Comparison of ENCODE assay signal across 9 mouse cellular contexts in the genomic region with DNA sequence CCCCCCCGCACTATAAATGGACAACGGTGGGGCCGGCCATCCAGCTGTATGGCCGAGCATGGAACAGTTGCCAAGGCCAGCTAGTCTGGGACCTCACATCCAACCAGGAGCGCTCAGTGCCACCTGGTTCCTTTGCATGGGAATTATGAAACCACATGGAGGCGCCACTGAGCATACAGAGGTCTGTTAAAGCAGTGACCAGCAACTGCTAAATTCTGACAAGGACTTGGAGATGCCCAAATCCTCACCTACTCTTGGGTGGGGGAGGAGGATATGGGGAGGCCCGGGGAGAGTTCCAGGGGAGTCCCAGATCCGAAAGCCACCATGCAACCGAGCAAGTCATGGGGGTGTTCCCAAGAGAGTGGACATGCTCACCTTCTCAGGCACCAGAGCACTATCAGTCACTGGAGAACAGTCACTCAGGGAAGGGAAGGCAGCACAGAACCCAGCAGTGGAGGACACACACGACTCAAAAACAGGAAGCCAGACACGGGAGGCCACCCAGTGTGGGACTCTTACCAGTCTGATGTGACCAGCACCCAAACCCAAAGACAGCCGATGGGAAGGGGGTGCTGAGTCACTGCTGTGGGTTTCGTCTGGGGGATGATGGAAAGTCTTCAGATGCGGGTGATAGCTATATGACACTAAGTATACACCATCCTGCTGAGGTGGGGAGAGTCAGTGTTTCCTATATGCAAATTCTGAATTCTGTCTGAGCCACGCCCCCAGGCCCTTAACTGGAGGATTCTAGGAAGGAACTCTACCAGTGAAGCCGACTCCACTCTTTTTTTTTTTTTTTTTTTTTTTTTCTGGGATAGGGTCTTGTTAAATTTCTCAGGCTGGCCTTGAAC.
A peak's percentile ranks its signal among the peaks of the same experiment; 100 is the strongest.
DNase-seq lines count a peak whose midpoint lies in the region; ATAC-seq and TF ChIP-seq lines count a peak whose summit lies in the region.
"Had no signal": no experiment of that assay in that cellular context is flagged by ENCODE, and none has a peak within 500 bp of the region (broad histone marks: within the 10 kb centered on the region; RNA-seq: fewer than 3 reads in every experiment).

No protein-coding gene starts in this region.

- TF ChIP-seq POLR2A in CH12.LX (IDR thresholded peaks at IDR 0.05; ENCODE audit: low read depth, low read length) = no peak

- no peak overlapping the region for H3K4me3 ChIP-seq in hindbrain, embryonic 11.5 days (ENCODE audit: low read depth, low read length)
- no peak overlapping the region for H3K4me3 ChIP-seq in hindbrain, embryonic 14.5 days (replicated peaks; ENCODE audit: low read length)
- H3K4me3 ChIP-seq in CH12.LX (replicated peaks in 1 of 3; ENCODE audit: low read depth in 2 of 3, low read length in 2 of 3, poor library complexity in 1 of 3) = peak overlapping the region in 2 of 3 experiments; percentile 12 to 36
- H3K4me3 ChIP-seq: limb, embryonic 13.5 days had no signal

- H3K36me3 ChIP-seq in hindbrain, embryonic 11.5 days (ENCODE audit: control insufficient read depth, insufficient read depth, low read length) = no peaks in the 10 kb centered on the region
- no peaks in the 10 kb centered on the region for H3K36me3 ChIP-seq in hindbrain, embryonic 14.5 days (replicated peaks; ENCODE audit: control insufficient read depth, insufficient read depth)
- H3K36me3 ChIP-seq in CH12.LX (replicated peaks in 1 of 2; ENCODE audit: control insufficient read depth in 1 of 2, insufficient read depth in 1 of 2, low read length in 1 of 2) = no peaks in the 10 kb centered on the region
- H3K36me3 ChIP-seq: limb, embryonic 13.5 days had no signal

- H3K4me1 ChIP-seq in hindbrain, embryonic 11.5 days (replicated peaks; ENCODE audit: control insufficient read depth, insufficient read depth, low read length) = peaks cover 22% of the 10 kb centered on the region
- H3K4me1 ChIP-seq in hindbrain, embryonic 14.5 days (replicated peaks; ENCODE audit: control insufficient read depth, insufficient read depth, low read length) = peaks cover 31% of the 10 kb centered on the region
- peaks cover 36 to 79% of the 10 kb centered on the region in 2 experiments for H3K4me1 ChIP-seq in CH12.LX (ENCODE audit: control insufficient read depth in 1 of 2, insufficient read depth in 2 of 2)

- no peak for TF ChIP-seq RAD21 in CH12.LX (IDR thresholded peaks at IDR 0.05; ENCODE audit: low read depth, low read length)

- in situ Hi-C loops in CH12.LX (cut with MboI; ENCODE audit: low pct_ligation_motif_present, low pct_unique_long_range_greater_than_20kb, low sequenced_read_pairs) = loop anchor here (5.0 to 10.0 kb wide), 2 partner anchors 182 to 280 kb away; no protein-coding TSS in a partner anchor

- H3K9me3 ChIP-seq in hindbrain, embryonic 11.5 days (ENCODE audit: control insufficient read depth, low read length) = no peaks in the 10 kb centered on the region
- no peaks in the 10 kb centered on the region for H3K9me3 ChIP-seq in hindbrain, embryonic 14.5 days (ENCODE audit: control insufficient read depth, low read length)
- peaks cover 7% of the 10 kb centered on the region for H3K9me3 ChIP-seq in CH12.LX (replicated peaks; ENCODE audit: low read length)
- H3K9me3 ChIP-seq: limb, embryonic 13.5 days had no signal

- H3K27ac ChIP-seq in hindbrain, embryonic 11.5 days (ENCODE audit: low read depth, low read length) = no peak overlapping the region
- H3K27ac ChIP-seq in hindbrain, embryonic 14.5 days = no peak overlapping the region
- peak overlapping the region; percentile 59 for H3K27ac ChIP-seq in CH12.LX (ENCODE audit: insufficient read depth, low read depth)

- no peak overlapping the region for H3K9ac ChIP-seq in hindbrain, embryonic 11.5 days (ENCODE audit: low read depth, low read length)
- H3K9ac ChIP-seq in hindbrain, embryonic 14.5 days = no peak overlapping the region
- H3K9ac ChIP-seq in CH12.LX (ENCODE audit: insufficient read depth, low read depth) = no peak overlapping the region
- H3K9ac ChIP-seq: limb, embryonic 13.5 days had no signal

- no peak for ATAC-seq in hindbrain, embryonic 11.5 days (ENCODE audit: low FRiP score)
- no peak for ATAC-seq in hindbrain, embryonic 14.5 days (ENCODE audit: low FRiP score)
- no peak for ATAC-seq in erythroblast, adult 5-6 weeks (replicated peaks; ENCODE audit: low FRiP score, poor library complexity, severe bottlenecking)

- no peaks in the 10 kb centered on the region for H3K79me2 ChIP-seq in CH12.LX (replicated peaks; ENCODE audit: control insufficient read depth, extremely low read depth, insufficient read depth, poor library complexity, severe bottlenecking)

- peak; percentile 85 for TF ChIP-seq EP300 in CH12.LX (IDR thresholded peaks at IDR 0.05; ENCODE audit: low read length)

- dilution Hi-C loops in CH12.LX (cut with MboI; ENCODE audit: extremely low pct_ligation_motif_present, extremely low pct_unique_long_range_greater_than_20kb, low sequenced_read_pairs) = no loop called here

- intact Hi-C loops in left cerebral cortex, postnatal 25 days (cut with DNase I) = no loop called here

- peak; percentile 21 to 53; a peak in 3 of 4 replicates for TF ChIP-seq CTCF in CH12.LX (conservative IDR thresholded peaks at IDR 0.05 in 1 of 2, IDR thresholded peaks at IDR 0.05 in 1 of 2; ENCODE audit: low read depth in 2 of 2, low read length in 2 of 2)

- 74% methylated on average over 16 of the region's 16 CpGs for WGBS in hindbrain, embryonic 11.5 days
- WGBS in hindbrain, embryonic 14.5 days = 74% methylated on average over 16 of the region's 16 CpGs

- DNase-seq in hindbrain, embryonic 11.5 days (ENCODE audit: low spot score) = peak; percentile 66
- no peak for DNase-seq in hindbrain, embryonic 14.5 days (ENCODE audit: low spot score)
- DNase-seq in CH12.LX (ENCODE audit: extremely low read depth) = peak; percentile 94
- DNase-seq in c-Kit-positive CD71-negative TER-119-negative erythroid progenitor cells, embryonic 14.5 days (ENCODE audit: low read depth) = peak; percentile 71
- DNase-seq in lung, postnatal 14 days = peak; percentile 36
- DNase-seq in left cerebral cortex, postnatal 25 days (ENCODE audit: low spot score in 2 of 2) = no peak
- no peak for DNase-seq in urinary bladder, postnatal 36 days (ENCODE audit: low spot score in 2 of 2)

- no peak overlapping the region for H3K4me2 ChIP-seq in hindbrain, embryonic 11.5 days (replicated peaks; ENCODE audit: low read depth, low read length)
- H3K4me2 ChIP-seq in hindbrain, embryonic 14.5 days (replicated peaks) = no peak overlapping the region
- peak overlapping the region; percentile 52 for H3K4me2 ChIP-seq in CH12.LX (ENCODE audit: insufficient read depth, low read depth, poor library complexity, severe bottlenecking)
- H3K4me2 ChIP-seq: limb, embryonic 13.5 days had no signal

- H3K27me3 ChIP-seq in hindbrain, embryonic 11.5 days (ENCODE audit: control insufficient read depth, insufficient read depth, low read length) = no peaks in the 10 kb centered on the region; the same call in 1 of the 2 replicates
- no peaks in the 10 kb centered on the region for H3K27me3 ChIP-seq in hindbrain, embryonic 14.5 days (ENCODE audit: control insufficient read depth, insufficient read depth, low read length)
- no peaks in the 10 kb centered on the region for H3K27me3 ChIP-seq in CH12.LX (replicated peaks)
- H3K27me3 ChIP-seq: limb, embryonic 13.5 days had no signal

TF ChIP-seq in CH12.LX, 34 proteins besides CTCF, POLR2A, EP300 and RAD21:
- peak; percentile 71 for TF ChIP-seq JUN (IDR thresholded peaks at IDR 0.05; ENCODE audit: insufficient read depth, low read depth, low read length)
- peak; percentile 83 for TF ChIP-seq MEF2A (IDR thresholded peaks at IDR 0.05; ENCODE audit: borderline replicate concordance, low read depth, low read length)
- TF ChIP-seq MYC (IDR thresholded peaks at IDR 0.05; ENCODE audit: low read depth, low read length) = no peak
- TF ChIP-seq E2F4 (IDR thresholded peaks at IDR 0.05; ENCODE audit: insufficient replicate concordance, low read depth, low read length) = no peak
- TF ChIP-seq ZNF384 (IDR thresholded peaks at IDR 0.05; ENCODE audit: low read depth, low read length) = peak; percentile 87
- peak; percentile 78 for TF ChIP-seq BHLHE40 (IDR thresholded peaks at IDR 0.05; ENCODE audit: low read depth, low read length)
- TF ChIP-seq HCFC1 (IDR thresholded peaks at IDR 0.05; ENCODE audit: low read depth, low read length) = no peak
- peak; percentile 4 for TF ChIP-seq TCF12 (IDR thresholded peaks at IDR 0.05; ENCODE audit: low read depth, low read length)
- peak; percentile 66; the same call in 1 of the 2 replicates for TF ChIP-seq ELF1 (IDR thresholded peaks at IDR 0.05; ENCODE audit: low read depth, low read length)
- TF ChIP-seq IRF4 (IDR thresholded peaks at IDR 0.05; ENCODE audit: low read depth, low read length) = peak; percentile 90
- peak; percentile 73 for TF ChIP-seq MAFK (IDR thresholded peaks at IDR 0.05; ENCODE audit: insufficient replicate concordance, low read length)
- TF ChIP-seq USF1 (IDR thresholded peaks at IDR 0.05; ENCODE audit: low read depth, low read length) = no peak
- TF ChIP-seq ETS1 (conservative IDR thresholded peaks at IDR 0.05; ENCODE audit: low read depth, low read length) = peak; percentile 90
- peak; percentile 69 for TF ChIP-seq JUND (conservative IDR thresholded peaks at IDR 0.05; ENCODE audit: low read depth, low read length)

Comparison
In these comparisons a context has a peak if more than half of its experiments do, and no peak if none do; other contexts are left out.
1. DNase-seq: peak in hindbrain, embryonic 11.5 days (single experiment), CH12.LX (single experiment), c-Kit-positive CD71-negative TER-119-negative erythroid progenitor cells, embryonic 14.5 days (single experiment) and lung, postnatal 14 days (single experiment); none in hindbrain, embryonic 14.5 days (single experiment), left cerebral cortex, postnatal 25 days (0 of 2) and urinary bladder, postnatal 36 days (0 of 2).
2. H3K4me3 ChIP-seq: peak in CH12.LX (2 of 3); none in hindbrain, embryonic 11.5 days (single experiment) and hindbrain, embryonic 14.5 days (single experiment).